Mouse (Mus musculus) T-helper 17 cell (primary cell): ENCODE data around the gene Hist1h3g.

ENCODE experiments used
- in situ Hi-C, 2 experiments: fragments of 300-600 bp; cut with MboI, MseI; formaldehyde crosslinking; loops; 1 replicate in 1 of 2; 2 replicates in 1 of 2; pipeline ENCODE4 v1.15.1; 2025; ENCODE audit warnings: high pct_unique_total_duplicates in 2 of 2

Gene Hist1h3g

DNA sequence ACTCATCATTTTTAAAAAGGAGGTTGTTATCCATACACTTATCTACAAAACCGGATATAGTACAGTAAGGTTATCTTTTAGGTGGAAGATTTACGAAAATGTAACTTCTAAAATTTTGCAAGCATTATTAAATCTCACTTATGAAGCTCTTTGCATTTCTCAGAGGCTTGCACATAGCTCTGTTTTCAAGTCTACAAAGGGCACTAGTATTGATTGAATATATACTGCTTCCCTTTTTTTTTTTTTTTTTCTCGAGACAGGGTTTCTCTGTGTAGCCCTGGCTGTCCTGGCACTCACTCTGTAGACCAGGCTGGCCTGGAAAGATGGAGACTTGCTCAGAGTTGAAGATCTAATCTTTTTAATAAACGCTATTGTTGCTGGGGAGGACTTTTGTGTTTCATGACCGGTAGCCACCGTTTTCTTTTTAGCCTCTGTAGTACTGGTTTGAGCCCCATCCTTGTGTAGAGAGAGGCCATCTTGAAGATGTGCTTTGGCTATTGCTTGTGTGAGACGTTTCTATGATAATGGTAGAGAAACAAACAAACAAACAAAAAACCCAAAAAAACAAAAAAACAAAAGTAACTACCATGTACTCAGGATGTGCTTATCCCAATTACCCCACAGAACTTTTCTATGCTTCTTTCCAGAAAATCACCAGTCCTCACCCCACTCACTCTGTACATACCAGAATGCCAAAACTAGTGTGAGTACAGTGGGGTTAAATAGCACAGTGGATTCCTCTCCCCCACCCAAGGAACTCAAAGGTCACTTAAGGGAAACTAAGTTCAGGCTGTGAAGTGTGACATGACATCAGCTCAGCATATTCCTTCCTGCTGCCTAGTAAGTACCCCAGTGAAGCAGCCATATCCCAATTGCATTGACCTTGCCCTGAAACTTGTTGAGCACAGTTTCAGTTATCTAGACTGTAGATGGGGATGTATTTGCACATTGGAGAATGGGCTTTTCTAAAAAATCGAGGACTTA lies 17.0 kb downstream of the Hist1h3g start:
- in situ Hi-C loops = loop anchor here (10.0 to 25.0 kb wide), 2 partner anchors 1507 to 1740 kb away; partner anchors contain the start of genes Hist1h2ag (in 1 of the 2), Hist1h2ao (in 1 of the 2), Hist1h2bj (in 1 of the 2) and Hist1h2bq (in 1 of the 2)

DNA sequence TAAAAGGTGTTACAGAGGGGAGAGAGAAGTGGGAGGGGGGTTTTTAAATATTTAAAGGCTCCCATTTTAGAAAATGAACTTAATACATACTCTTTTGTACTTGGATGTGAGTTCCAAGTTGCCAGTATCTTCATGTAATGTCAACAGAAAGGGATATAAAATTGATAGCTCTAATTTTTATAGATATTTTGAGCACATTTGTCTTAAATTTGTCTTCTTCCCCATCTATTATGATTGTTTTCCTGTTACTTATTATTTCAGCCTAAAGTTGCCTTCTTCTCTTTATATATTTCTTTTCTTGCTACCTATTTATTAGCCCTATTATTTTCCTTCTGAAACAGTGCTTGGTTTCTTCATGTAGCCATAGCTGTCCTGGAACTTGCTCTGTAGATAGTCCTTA lies 17.7 kb downstream of the Hist1h3g start, which contains the start of gene Hist1h1d:
TSS of gene Hist1h1d (plus strand) at position 301 of the 400 bp plus-strand sequence.
- in situ Hi-C loops = loop anchor here (10.0 to 25.0 kb wide), 2 partner anchors 1508 to 1741 kb away; partner anchors contain the start of genes Hist1h2ag (in 1 of the 2), Hist1h2ao (in 1 of the 2), Hist1h2bj (in 1 of the 2) and Hist1h2bq (in 1 of the 2)

DNA sequence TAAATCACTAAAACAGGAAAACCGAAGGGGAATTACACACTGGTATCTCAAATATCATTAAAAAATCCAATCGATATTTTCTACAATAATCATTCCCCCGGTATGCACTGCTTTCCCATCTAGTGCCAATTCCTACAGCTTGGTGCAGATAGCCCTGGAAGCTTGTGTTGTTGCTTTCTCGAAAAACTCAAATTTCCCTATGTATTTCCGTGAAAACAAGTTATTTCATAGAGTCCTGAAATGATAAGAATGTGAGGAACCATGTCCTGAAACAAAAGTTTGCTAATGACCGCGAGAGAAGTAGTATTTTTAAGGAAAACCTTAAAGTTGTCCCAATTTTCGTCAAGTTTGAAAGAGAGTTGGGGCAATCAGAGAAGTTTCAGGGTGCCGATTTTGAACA lies 19.2 kb downstream of the Hist1h3g start:
- in situ Hi-C loops = loop anchor here (10.0 to 25.0 kb wide), 2 partner anchors 1510 to 1742 kb away; partner anchors contain the start of genes Hist1h2ag (in 1 of the 2), Hist1h2ao (in 1 of the 2), Hist1h2bj (in 1 of the 2) and Hist1h2bq (in 1 of the 2)

DNA sequence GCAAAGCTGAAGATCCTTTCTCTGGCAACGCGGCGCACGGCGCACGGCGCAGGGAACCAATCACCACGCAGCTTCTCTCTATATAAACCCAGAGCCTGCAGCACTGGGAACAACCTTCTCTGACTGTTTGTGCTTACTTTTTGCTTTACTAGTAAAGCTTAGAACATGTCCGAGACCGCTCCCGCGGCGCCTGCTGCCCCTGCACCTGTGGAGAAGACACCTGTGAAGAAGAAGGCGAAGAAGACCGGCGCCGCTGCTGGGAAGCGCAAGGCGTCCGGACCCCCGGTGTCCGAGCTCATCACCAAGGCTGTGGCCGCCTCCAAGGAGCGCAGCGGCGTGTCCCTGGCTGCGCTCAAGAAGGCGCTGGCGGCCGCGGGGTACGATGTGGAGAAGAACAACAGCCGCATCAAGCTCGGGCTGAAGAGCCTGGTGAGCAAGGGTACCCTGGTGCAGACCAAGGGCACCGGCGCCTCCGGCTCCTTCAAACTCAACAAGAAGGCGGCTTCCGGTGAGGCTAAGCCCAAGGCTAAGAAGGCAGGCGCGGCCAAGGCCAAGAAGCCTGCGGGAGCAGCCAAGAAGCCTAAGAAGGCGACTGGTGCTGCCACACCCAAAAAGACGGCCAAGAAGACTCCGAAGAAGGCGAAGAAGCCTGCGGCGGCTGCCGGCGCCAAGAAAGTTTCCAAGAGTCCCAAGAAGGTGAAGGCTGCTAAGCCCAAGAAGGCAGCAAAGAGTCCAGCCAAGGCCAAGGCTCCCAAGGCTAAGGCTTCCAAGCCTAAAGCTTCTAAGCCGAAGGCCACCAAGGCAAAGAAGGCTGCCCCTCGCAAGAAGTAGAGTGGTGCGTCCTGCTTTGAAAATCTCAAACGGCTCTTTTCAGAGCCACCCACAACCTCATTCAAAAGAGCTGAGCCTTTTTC lies 20.0 kb downstream of the Hist1h3g start:
- in situ Hi-C loops = loop anchor here (10.0 to 25.0 kb wide), 2 partner anchors 1510 to 1743 kb away; partner anchors contain the start of genes Hist1h2ag (in 1 of the 2), Hist1h2ao (in 1 of the 2), Hist1h2bj (in 1 of the 2) and Hist1h2bq (in 1 of the 2)

DNA sequence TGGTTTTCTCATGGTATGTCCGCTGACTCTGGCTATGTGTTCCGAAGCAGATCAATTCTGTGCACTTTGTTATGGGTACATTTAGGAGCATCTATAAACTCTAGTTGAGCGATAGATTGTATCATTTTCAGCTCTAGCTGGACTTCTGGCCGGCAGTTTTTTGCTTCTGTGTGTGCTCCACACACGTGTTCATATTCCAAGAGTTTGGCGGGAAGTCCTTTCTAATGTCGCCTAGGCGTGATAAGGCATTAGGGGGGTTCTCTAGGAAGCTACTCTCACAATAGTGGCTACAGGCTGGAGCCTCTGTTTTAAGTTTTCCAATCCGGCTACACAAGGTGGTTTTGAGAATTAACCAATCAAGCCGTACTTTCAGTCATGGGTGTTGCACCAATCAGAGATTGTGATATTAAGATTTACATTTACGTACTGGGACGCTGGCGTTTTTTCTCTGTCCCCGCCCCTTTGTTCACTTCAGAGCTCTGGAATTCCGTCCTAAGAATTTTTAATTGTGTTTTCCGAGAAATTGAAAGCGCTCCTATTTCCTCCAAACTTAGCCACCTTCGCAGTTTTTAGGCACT lies 20.7 kb downstream of the Hist1h3g start:
- in situ Hi-C loops = loop anchor here (10.0 to 25.0 kb wide), 2 partner anchors 1511 to 1744 kb away; partner anchors contain the start of genes Hist1h2ag (in 1 of the 2), Hist1h2ao (in 1 of the 2), Hist1h2bj (in 1 of the 2) and Hist1h2bq (in 1 of the 2)

DNA sequence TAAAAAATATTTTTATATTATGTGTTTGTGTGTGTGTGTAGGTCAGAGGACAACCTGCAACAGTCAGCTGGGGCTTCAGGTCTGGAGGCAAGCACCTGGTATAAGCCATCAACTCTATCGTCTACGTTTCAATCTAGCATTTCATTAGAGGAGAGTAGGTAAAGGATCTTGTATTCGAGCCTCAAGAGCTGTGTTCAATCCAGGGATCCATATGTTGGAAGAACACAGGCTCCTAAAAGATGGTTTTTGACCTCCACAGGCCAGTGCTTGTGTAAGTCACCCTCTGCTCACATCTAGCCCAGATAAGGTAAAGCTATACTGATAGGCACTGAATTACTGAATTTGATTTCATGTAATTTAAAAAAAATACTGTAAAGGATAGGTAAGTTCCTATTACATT lies 21.7 kb downstream of the Hist1h3g start:
- in situ Hi-C loops = loop anchor here (10.0 to 25.0 kb wide), 2 partner anchors 1512 to 1745 kb away; partner anchors contain the start of genes Hist1h2ag (in 1 of the 2), Hist1h2ao (in 1 of the 2), Hist1h2bj (in 1 of the 2) and Hist1h2bq (in 1 of the 2)

DNA sequence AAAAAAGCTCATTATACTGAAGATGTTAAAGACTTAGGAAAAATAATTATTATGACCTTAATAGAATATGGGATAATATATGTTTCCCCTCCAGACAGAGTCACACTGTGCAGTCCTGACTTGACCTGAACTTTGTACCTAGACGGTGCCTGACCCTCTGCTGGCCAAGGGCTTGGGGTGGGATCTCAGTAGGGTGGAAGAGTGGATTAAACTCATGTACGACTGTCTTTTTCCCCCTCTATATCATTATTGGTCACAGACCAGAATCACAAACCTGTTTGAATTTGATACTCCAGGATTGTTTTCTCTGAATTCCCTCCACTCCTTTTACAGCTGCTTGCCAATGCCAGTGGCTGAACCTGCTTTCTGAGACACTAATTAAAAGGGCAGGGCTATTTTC lies 25.5 kb downstream of the Hist1h3g start:
- in situ Hi-C loops = loop anchor here in 1 of 2 experiments (25.0 kb wide), 1 partner anchor 1748 kb away; the partner anchor contains the start of genes Hist1h2ao, Hist1h2bq and Hist1h4m

DNA sequence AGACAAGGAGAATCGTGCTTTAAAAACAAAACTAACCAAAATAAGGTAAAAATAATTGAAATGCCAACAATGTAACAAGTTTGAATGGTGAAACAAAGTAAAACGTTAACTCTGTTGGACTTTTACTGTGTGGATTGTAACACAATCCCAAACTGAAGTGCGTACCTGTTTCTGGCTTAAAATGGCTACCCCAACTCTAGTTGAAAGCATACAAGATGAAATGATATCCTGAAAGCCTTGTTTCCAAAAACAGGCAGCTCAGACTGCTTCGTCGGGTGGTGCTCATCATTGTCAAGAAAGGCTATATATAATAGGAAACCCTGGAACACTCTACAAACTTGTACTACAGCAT lies 26.3 kb downstream of the Hist1h3g start:
- in situ Hi-C loops = loop anchor here in 1 of 2 experiments (25.0 kb wide), 1 partner anchor 1749 kb away; the partner anchor contains the start of genes Hist1h2ao, Hist1h2bq and Hist1h4m

DNA sequence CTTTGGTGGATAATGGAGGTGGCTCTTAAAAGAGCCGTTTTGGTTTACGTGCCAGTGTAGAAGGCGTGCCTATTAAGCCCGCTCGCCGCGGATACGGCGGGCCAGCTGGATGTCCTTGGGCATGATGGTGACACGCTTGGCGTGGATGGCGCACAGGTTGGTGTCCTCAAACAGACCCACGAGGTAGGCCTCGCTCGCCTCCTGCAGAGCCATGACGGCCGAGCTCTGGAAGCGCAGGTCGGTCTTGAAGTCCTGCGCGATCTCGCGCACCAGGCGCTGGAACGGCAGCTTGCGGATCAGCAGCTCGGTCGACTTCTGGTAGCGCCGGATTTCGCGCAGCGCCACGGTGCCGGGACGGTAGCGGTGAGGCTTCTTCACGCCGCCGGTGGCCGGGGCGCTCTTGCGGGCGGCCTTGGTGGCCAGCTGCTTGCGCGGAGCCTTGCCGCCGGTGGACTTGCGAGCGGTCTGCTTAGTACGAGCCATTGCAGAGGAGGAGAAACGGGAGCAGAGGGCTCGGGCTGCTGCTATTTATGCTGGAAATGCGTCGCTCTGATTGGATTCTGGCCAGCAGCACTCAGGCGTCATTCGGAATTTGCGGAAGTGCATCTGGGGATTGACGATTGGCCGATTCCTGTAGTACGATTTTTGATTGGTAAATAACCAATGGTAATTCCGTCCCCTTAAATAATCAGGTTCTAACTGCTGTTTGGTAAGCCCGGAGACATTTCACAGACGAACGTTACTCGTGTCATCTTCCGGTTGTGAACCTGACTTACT lies 26.8 kb downstream of the Hist1h3g start, which contains the start of gene Hist1h3e:
TSS of gene Hist1h3e (minus strand) at position 487 of the 777 bp plus-strand sequence.
- in situ Hi-C loops = loop anchor here in 1 of 2 experiments (25.0 kb wide), 1 partner anchor 1750 kb away; the partner anchor contains the start of genes Hist1h2ao, Hist1h2bq and Hist1h4m

DNA sequence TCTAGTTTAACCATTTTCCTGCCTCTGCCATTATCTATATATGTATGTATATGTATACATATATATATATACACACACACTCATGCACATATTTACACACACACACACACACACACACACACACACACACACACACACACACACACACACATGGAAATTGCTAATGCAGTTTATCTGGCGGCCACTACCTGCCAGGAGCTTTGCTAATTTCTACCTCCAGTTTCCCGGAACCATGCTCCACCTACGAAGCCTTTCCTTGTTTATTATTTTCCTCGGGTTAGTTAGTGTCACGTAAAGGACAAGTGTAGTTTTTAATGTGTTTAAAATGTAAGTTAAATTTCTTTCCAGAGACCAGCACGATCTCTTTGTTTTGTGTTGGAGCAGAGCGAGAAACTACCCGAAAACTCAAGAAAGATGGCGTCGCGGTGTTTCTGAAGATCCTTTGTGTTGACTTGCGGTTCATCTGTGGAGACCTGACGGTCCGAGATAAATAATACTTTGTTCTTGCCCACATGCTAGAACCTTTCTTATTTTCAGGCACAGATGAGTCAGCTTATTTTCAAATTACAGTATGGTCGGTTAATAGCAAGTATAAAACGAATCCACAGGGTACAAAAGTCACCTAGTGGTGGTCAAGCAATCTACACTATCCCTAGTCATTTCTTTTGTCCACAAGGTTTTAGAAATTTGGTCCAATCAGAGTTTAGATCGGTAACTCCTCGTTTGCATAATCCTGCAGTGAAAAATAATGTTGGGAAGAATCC lies 27.7 kb downstream of the Hist1h3g start:
- in situ Hi-C loops = loop anchor here in 1 of 2 experiments (25.0 kb wide), 1 partner anchor 1751 kb away; the partner anchor contains the start of genes Hist1h2ao, Hist1h2bq and Hist1h4m

DNA sequence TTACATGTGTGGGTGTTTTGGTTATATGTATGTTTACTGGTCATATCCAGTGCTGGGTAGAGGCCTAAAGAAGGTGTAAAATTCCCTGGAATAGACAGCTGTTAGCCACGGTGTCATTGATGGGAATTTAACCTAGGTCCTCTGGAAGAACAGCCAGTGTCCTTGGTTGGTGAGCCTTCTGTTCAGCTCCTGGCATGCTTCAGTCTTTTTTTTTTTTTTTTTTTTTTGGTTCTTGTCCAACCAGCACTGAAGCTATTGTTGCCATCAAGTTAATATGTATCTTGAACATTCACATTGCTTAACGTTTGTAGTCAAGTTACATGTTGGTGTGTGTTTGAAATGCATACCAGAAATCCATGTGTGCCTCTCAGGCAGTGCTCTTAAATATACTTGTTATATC lies 29.3 kb downstream of the Hist1h3g start:
- in situ Hi-C loops = loop anchor here in 1 of 2 experiments (25.0 kb wide), 1 partner anchor 1752 kb away; the partner anchor contains the start of genes Hist1h2ao, Hist1h2bq and Hist1h4m

DNA sequence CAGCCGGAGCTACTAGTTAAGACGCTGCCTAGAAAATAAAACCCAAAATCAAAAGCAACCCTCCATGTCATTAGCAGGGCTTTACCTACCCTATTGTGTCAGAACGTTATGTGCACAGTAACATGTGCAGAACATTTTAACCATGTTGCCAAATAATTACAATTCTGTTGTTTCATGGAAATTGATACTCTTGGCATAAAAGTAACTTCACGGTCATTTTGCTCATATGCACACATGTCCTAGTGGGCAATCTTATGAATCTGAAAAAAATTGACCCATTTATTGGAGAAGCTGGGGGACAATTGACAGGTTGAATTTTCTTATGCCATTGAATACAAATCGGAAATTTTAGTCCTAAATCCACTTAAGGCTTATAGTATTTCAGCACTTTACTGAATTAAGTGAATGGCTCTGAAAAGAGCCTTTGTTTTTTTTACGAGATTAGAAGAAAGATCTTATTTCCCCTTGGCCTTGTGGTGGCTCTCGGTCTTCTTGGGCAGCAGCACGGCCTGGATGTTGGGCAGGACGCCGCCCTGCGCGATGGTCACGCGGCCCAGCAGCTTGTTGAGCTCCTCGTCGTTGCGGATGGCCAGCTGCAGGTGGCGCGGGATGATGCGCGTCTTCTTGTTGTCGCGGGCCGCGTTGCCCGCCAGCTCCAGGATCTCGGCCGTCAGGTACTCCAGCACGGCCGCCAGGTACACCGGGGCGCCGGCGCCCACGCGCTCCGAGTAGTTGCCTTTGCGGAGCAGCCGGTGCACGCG lies 35.2 kb downstream of the Hist1h3g start:
- in situ Hi-C loops = loop anchor here (5.0 to 25.0 kb wide), 5 partner anchors 112 to 1853 kb away; partner anchors contain the start of genes Hist1h2ac (in 1 of the 2), Hist1h2ah (in 1 of the 2), Hist1h2ai (in 1 of the 2) and Hist1h2ao (in 1 of the 2)

DNA sequence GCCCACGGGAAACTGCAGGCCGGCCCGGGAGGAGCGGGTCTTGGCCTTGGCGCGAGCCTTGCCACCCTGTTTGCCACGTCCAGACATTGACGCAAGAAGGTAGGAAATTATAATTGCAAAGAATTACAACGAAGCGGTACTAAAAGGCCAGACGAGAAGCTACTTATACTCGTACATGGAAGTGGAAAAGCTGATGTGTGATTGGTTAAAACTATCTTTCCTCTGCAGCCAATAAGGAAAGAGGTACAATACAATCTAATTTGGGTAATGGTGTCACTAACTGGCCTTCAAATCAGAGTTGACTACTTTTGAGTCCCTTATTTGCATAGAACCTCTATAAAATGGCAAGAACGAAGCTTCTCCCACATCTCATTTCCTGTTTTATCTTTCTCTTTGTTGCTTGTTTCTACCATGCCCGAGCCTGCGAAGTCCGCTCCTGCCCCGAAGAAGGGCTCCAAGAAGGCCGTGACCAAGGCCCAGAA lies 35.8 kb downstream of the Hist1h3g start, which contains the start of the genes Hist1h2ae and Hist1h2bg:
TSS of gene Hist1h2ae (minus strand) at position 199 of the 482 bp plus-strand sequence.
TSS of gene Hist1h2bg (plus strand) at position 375 of the 482 bp plus-strand sequence.
- in situ Hi-C loops = loop anchor here (5.0 to 25.0 kb wide), 5 partner anchors 111 to 1854 kb away; partner anchors contain the start of genes Hist1h2ac (in 1 of the 2), Hist1h2ah (in 1 of the 2), Hist1h2ai (in 1 of the 2) and Hist1h2ao (in 1 of the 2)

DNA sequence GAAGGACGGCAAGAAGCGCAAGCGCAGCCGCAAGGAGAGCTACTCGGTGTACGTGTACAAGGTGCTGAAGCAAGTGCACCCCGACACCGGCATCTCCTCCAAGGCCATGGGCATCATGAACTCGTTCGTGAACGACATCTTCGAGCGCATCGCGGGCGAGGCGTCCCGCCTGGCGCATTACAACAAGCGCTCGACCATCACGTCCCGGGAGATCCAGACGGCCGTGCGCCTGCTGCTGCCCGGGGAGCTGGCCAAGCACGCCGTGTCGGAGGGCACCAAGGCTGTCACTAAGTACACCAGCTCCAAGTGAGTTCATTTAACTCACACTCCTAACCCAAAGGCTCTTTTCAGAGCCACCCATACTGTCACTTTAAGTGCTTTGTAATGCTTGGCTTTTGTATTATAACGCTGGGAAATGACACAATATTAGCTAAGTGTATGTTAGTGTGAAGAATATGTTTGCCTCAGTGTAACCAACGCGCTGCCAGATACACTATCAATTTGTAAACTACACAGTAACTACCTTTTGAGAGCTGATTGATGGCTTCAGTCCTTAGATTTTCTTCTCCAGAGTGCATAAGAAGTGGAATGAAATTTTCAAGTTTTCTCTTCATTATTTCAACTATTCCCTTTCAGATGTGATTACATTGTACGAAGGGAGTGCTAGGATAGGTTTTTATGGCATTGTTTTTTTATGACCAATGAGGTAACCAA lies 36.4 kb downstream of the Hist1h3g start:
- in situ Hi-C loops = loop anchor here (5.0 to 25.0 kb wide), 5 partner anchors 111 to 1854 kb away; partner anchors contain the start of genes Hist1h2ac (in 1 of the 2), Hist1h2ah (in 1 of the 2), Hist1h2ai (in 1 of the 2) and Hist1h2ao (in 1 of the 2)
